ENCODE assay signal across 14 mouse cellular contexts in the genomic region with DNA sequence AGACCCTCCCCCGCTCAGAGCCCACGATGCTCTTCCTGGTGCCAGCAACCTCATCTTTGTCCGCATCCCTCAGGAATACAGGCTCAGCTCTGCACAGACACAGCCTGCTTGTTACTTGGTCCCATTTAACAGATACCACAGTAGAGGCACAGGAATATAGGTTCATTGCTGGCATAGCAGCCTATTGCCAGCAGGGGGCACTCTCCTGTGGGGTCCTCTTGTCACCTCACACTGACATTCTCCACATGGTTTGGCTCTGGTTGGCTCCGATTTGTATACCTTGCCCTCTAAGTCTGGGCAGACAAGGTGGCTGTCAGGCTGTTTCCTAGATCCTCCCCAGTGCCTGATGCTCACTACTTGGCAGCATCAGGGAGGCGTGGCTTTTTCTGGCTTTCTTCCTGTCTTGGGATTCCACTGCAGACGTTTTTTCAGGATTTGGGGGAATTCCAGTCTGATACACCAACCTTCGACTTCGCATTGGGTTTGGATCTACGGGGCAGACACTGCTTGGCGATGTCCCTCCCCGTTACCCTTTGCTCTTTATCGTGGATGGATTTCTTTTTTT. TPM values are rescaled to one million over a fixed set of nuclear protein-coding genes. Genes with fewer than 3 reads are reported as not detected.
DNase-seq lines count a peak whose midpoint lies in the region; ATAC-seq and TF ChIP-seq lines count a peak whose summit lies in the region.
"Had no signal": no experiment of that assay in that cellular context is flagged by ENCODE, and none has a peak within 500 bp of the region (broad histone marks: within the 10 kb centered on the region; RNA-seq: fewer than 3 reads in every experiment).

No protein-coding gene starts in this region.

- peak; percentile 40 for TF ChIP-seq CTCF in midbrain, postnatal 0 days (IDR thresholded peaks at IDR 0.05)
- TF ChIP-seq CTCF in stomach, postnatal 0 days (IDR thresholded peaks at IDR 0.05; ENCODE audit: low read depth): peak; percentile 32

- H3K4me2 ChIP-seq in midbrain, postnatal 0 days (ENCODE audit: low read depth, low read length, poor library complexity, severe bottlenecking): no peak overlapping the region
- no peak overlapping the region for H3K4me2 ChIP-seq in midbrain, embryonic 11.5 days
- H3K4me2 ChIP-seq in stomach, postnatal 0 days (replicated peaks; ENCODE audit: low read depth): no peak overlapping the region
- H3K4me2 ChIP-seq: embryonic facial prominence, embryonic 13.5 days; forebrain, embryonic 15.5 days; limb, embryonic 13.5 days; stomach, embryonic 15.5 days had no signal

- DNase-seq in kidney, adult 9 months: peak; percentile 44
- DNase-seq in kidney, adult 11 months: no peak
- no peak for DNase-seq in midbrain, postnatal 0 days (ENCODE audit: low spot score)
- DNase-seq in midbrain, embryonic 11.5 days (ENCODE audit: low spot score, missing footprints): no peak
- peak; percentile 37 for DNase-seq in NIH3T3 (ENCODE audit: low read depth)
- no peak for DNase-seq in stomach, postnatal 0 days (ENCODE audit: low spot score)
- no peak for DNase-seq in adrenal gland, postnatal 25 days
- DNase-seq: cerebellum, adult 9-10 months; gastrocnemius, postnatal 36 days had no signal

- no peak for ATAC-seq in midbrain, postnatal 0 days (ENCODE audit: low FRiP score)
- ATAC-seq in midbrain, embryonic 11.5 days (ENCODE audit: low FRiP score): no peak
- ATAC-seq in stomach, postnatal 0 days (ENCODE audit: low FRiP score, low TSS enrichment): no peak
- ATAC-seq: forebrain, embryonic 15.5 days; inflammation-experienced regulatory T-cells, adult 6 months had no signal

- H3K36me3 ChIP-seq in midbrain, postnatal 0 days (ENCODE audit: insufficient read depth, low read length): no peaks in the 10 kb centered on the region
- no peaks in the 10 kb centered on the region for H3K36me3 ChIP-seq in midbrain, embryonic 11.5 days (ENCODE audit: control insufficient read depth, insufficient read depth, low read length)
- H3K36me3 ChIP-seq in stomach, postnatal 0 days (ENCODE audit: control insufficient read depth, insufficient read depth, low read length): no peaks in the 10 kb centered on the region
- H3K36me3 ChIP-seq: embryonic facial prominence, embryonic 13.5 days; forebrain, embryonic 15.5 days; limb, embryonic 13.5 days; stomach, embryonic 15.5 days had no signal

- no peak for TF ChIP-seq EP300 in stomach, postnatal 0 days (optimal IDR thresholded peaks at IDR 0.05)

- H3K4me1 ChIP-seq in midbrain, postnatal 0 days (ENCODE audit: insufficient read depth, low read length): no peaks in the 10 kb centered on the region
- no peaks in the 10 kb centered on the region for H3K4me1 ChIP-seq in midbrain, embryonic 11.5 days (ENCODE audit: control insufficient read depth, insufficient read depth, low read length)
- no peaks in the 10 kb centered on the region for H3K4me1 ChIP-seq in stomach, postnatal 0 days (replicated peaks; ENCODE audit: control insufficient read depth, insufficient read depth)
- H3K4me1 ChIP-seq: embryonic facial prominence, embryonic 13.5 days; forebrain, embryonic 15.5 days; limb, embryonic 13.5 days; stomach, embryonic 15.5 days had no signal

- no peaks in the 10 kb centered on the region for H3K9me3 ChIP-seq in midbrain, postnatal 0 days (ENCODE audit: low read length)
- no peaks in the 10 kb centered on the region for H3K9me3 ChIP-seq in midbrain, embryonic 11.5 days (ENCODE audit: control insufficient read depth, low read length)
- no peaks in the 10 kb centered on the region for H3K9me3 ChIP-seq in stomach, postnatal 0 days (ENCODE audit: control insufficient read depth, low read length)
- H3K9me3 ChIP-seq: embryonic facial prominence, embryonic 13.5 days; forebrain, embryonic 15.5 days; limb, embryonic 13.5 days; stomach, embryonic 15.5 days had no signal

- no peak overlapping the region for H3K4me3 ChIP-seq in midbrain, postnatal 0 days (ENCODE audit: low read depth, low read length)
- no peak overlapping the region for H3K4me3 ChIP-seq in midbrain, embryonic 11.5 days (ENCODE audit: low read depth, low read length)
- no peak overlapping the region for H3K4me3 ChIP-seq in stomach, postnatal 0 days (ENCODE audit: low read depth, low read length)
- H3K4me3 ChIP-seq: embryonic facial prominence, embryonic 13.5 days; forebrain, embryonic 15.5 days; limb, embryonic 13.5 days; stomach, embryonic 15.5 days had no signal

- no peaks in the 10 kb centered on the region for H3K27me3 ChIP-seq in midbrain, postnatal 0 days (ENCODE audit: insufficient read depth, low read length)
- H3K27me3 ChIP-seq in midbrain, embryonic 11.5 days (ENCODE audit: control insufficient read depth, insufficient read depth, low read length): no peaks in the 10 kb centered on the region
- no peaks in the 10 kb centered on the region for H3K27me3 ChIP-seq in stomach, postnatal 0 days (ENCODE audit: control insufficient read depth, insufficient read depth, low read length)
- H3K27me3 ChIP-seq: forebrain, embryonic 15.5 days; limb, embryonic 13.5 days; stomach, embryonic 15.5 days had no signal

- H3K27ac ChIP-seq in midbrain, postnatal 0 days (ENCODE audit: low read depth, low read length): no peak overlapping the region
- no peak overlapping the region for H3K27ac ChIP-seq in midbrain, embryonic 11.5 days (ENCODE audit: low read depth, low read length)
- H3K27ac ChIP-seq in stomach, postnatal 0 days (replicated peaks): no peak overlapping the region
- H3K27ac ChIP-seq: embryonic facial prominence, embryonic 13.5 days; forebrain, embryonic 15.5 days; limb, embryonic 13.5 days; stomach, embryonic 15.5 days had no signal

- WGBS in midbrain, postnatal 0 days: 82% methylated on average over 12 of the region's 12 CpGs
- 79% methylated on average over 12 of the region's 12 CpGs for WGBS in midbrain, embryonic 11.5 days
- 75% methylated on average over 12 of the region's 12 CpGs for WGBS in stomach, postnatal 0 days

- H3K9ac ChIP-seq in midbrain, postnatal 0 days (replicated peaks; ENCODE audit: low read length, poor library complexity, severe bottlenecking): no peak overlapping the region
- no peak overlapping the region for H3K9ac ChIP-seq in midbrain, embryonic 11.5 days (ENCODE audit: low read length)
- H3K9ac ChIP-seq in stomach, postnatal 0 days (ENCODE audit: low read length): no peak overlapping the region
- H3K9ac ChIP-seq: embryonic facial prominence, embryonic 13.5 days; forebrain, embryonic 15.5 days; limb, embryonic 13.5 days; stomach, embryonic 15.5 days had no signal

RNA-seq across cellular contexts. Expression of a gene that starts 42.6 kb away (rescaled TPM):
- total RNA-seq in midbrain, postnatal 0 days (2014; rRNA removed): 2.0 and 2.7 TPM in 2 replicates
- polyA plus RNA-seq in midbrain, postnatal 0 days (2015; fragmentation: Nextera tagmentation; extraction: Ambion mirVana): 5.6 and 6.5 TPM in 2 replicates
- 1.6 and 1.7 TPM in 2 replicates for polyA plus RNA-seq in midbrain, embryonic 11.5 days (2014; fragmentation: Nextera tagmentation; extraction: Ambion mirVana)
- 1.3 and 1.4 TPM in 2 replicates for polyA plus RNA-seq in stomach, postnatal 0 days (2015; fragmentation: Nextera tagmentation; extraction: Ambion mirVana)
- total RNA-seq in adrenal gland, postnatal 25 days (2021): 99.4 and 114 TPM in 2 replicates

RNA-seq across cellular contexts. Expression of a gene that starts 58.8 kb away (rescaled TPM):
- 7.9 and 9.4 TPM in 2 replicates for total RNA-seq in midbrain, postnatal 0 days (2014; rRNA removed)
- polyA plus RNA-seq in midbrain, postnatal 0 days (2015; fragmentation: Nextera tagmentation; extraction: Ambion mirVana): 6.7 and 8.0 TPM in 2 replicates
- polyA plus RNA-seq in midbrain, embryonic 11.5 days (2014; fragmentation: Nextera tagmentation; extraction: Ambion mirVana): 30.0 and 35.1 TPM in 2 replicates
- polyA plus RNA-seq in stomach, postnatal 0 days (2015; fragmentation: Nextera tagmentation; extraction: Ambion mirVana): 15.1 and 16.2 TPM in 2 replicates
- 6.7 and 15.0 TPM in 2 replicates for total RNA-seq in adrenal gland, postnatal 25 days (2021)

Comparison
In these comparisons a context has a peak if more than half of its experiments do, and no peak if none do; other contexts are left out.
1. DNase-seq: peak in kidney, adult 9 months (single experiment) and NIH3T3 (single experiment); none in kidney, adult 11 months (single experiment), midbrain, postnatal 0 days (single experiment), midbrain, embryonic 11.5 days (single experiment), stomach, postnatal 0 days (single experiment) and adrenal gland, postnatal 25 days (single experiment).